Mouse (Mus musculus): ENCODE measurements around the gene Triobp. TPM values are rescaled to one million over a fixed set of nuclear protein-coding genes. Genes with fewer than 3 reads are reported as not detected.

Gene Triobp
- total RNA-seq, 2 experiments from 2014 or later = 96.9 to 112 TPM

- DNase-seq (ENCODE audit: low spot score in 2 of 2) = no peak
These were observed 12.0 kb downstream of the Triobp start for GRCm38 (mm10) chr15:78959537-78959936.

- no peak for DNase-seq (ENCODE audit: low spot score in 2 of 2)
These were observed 12.6 kb downstream of the Triobp start for GRCm38 (mm10) chr15:78960088-78960487.

- peak in 1 of 2 experiments; percentile 55 for DNase-seq (ENCODE audit: low spot score in 2 of 2)
These were observed 15.4 kb downstream of the Triobp start for GRCm38 (mm10) chr15:78962885-78963284.

- DNase-seq (ENCODE audit: low spot score in 2 of 2) = no peak
These were observed 24.1 kb downstream of the Triobp start for GRCm38 (mm10) chr15:78971626-78972025.

GRCm38 (mm10) chr15:78973950-78974349 is 26.4 kb downstream of the Triobp start:
- DNase-seq (ENCODE audit: low spot score in 2 of 2) = no peak

- no peak for DNase-seq (ENCODE audit: low spot score in 2 of 2)
These were observed 30.2 kb downstream of the Triobp start for GRCm38 (mm10) chr15:78977676-78978159.

GRCm38 (mm10) chr15:78978875-78979274 is 31.4 kb downstream of the Triobp start:
- DNase-seq (ENCODE audit: low spot score in 2 of 2) = peak in 1 of 2 experiments; percentile 63

- DNase-seq (ENCODE audit: low spot score in 2 of 2) = no peak
These were observed 32.6 kb downstream of the Triobp start for GRCm38 (mm10) chr15:78980084-78980483.

GRCm38 (mm10) chr15:78982658-78983435 is 35.3 kb downstream of the Triobp start:
- peak; percentile 76 to 80 for DNase-seq (ENCODE audit: low spot score in 2 of 2)

- peak in 1 of 2 experiments; percentile 39 for DNase-seq (ENCODE audit: low spot score in 2 of 2)
These were observed 36.1 kb downstream of the Triobp start for GRCm38 (mm10) chr15:78983436-78984285.

GRCm38 (mm10) chr15:78984286-78984778 is 36.8 kb downstream of the Triobp start:
- no peak for DNase-seq (ENCODE audit: low spot score in 2 of 2)

GRCm38 (mm10) chr15:78986536-78987220 is 39.2 kb downstream of the Triobp start:
- DNase-seq (ENCODE audit: low spot score in 2 of 2) = no peak

- peak; percentile 67 to 71 for DNase-seq (ENCODE audit: low spot score in 2 of 2)
These were observed 41.0 kb downstream of the Triobp start for GRCm38 (mm10) chr15:78988499-78988971.

GRCm38 (mm10) chr15:78989152-78990092 is 41.9 kb downstream of the Triobp start:
- DNase-seq (ENCODE audit: low spot score in 2 of 2) = no peak

- no peak for DNase-seq (ENCODE audit: low spot score in 2 of 2)
These were observed 42.6 kb downstream of the Triobp start for GRCm38 (mm10) chr15:78990093-78990463.

GRCm38 (mm10) chr15:78990970-78991525 is 43.5 kb downstream of the Triobp start:
- DNase-seq (ENCODE audit: low spot score in 2 of 2) = no peak

- no peak for DNase-seq (ENCODE audit: low spot score in 2 of 2)
These were observed 44.7 kb downstream of the Triobp start for GRCm38 (mm10) chr15:78992235-78992634.

- no peak for DNase-seq (ENCODE audit: low spot score in 2 of 2)
These were observed 45.4 kb downstream of the Triobp start for GRCm38 (mm10) chr15:78992925-78993324.

- no peak for DNase-seq (ENCODE audit: low spot score in 2 of 2)
These were observed 48.4 kb downstream of the Triobp start for GRCm38 (mm10) chr15:78995916-78996315.

GRCm38 (mm10) chr15:78996663-78997062 is 49.1 kb downstream of the Triobp start:
- DNase-seq (ENCODE audit: low spot score in 2 of 2) = no peak

Data from adrenal gland, postnatal 4 days (tissue).